Mouse (Mus musculus): ENCODE results near the gene Zfand6.

DNA sequence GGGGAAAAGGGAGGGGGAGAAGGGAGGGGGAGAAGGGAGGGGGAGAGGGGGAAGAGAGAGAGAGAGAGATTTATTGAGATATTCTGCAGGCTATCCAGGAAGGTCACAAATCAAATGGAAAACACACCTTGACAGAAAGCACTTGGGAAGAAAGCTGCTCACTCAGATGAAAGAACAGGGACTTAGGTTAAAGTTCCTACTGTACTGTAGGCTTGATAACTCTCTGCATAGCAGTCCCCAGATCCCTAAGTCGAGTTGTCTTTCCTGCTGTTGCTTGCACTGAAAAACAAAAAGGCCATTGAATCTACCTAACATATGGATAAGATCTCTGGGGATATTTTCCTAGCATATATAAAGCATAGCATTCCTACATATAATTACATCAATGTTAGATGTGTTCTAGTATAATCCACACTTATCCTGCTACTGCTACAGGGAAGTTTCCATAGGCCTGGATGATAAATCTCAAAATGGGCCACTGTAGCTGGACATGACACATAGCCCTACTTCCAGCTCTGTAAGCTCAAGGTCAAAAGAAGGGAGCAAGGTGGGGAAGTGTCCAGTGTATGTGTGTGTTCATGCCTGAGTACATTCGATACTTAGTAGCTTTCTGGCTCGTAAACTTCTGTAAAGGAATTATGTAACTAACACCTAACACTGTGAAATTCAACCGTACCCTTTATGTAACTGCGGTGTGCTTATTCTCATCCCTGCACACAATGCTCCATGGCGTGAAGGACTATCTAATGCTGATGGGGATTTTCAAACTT is 47.4 kb downstream of the Zfand6 start:
- no peak for TF ChIP-seq POLR2A (IDR thresholded peaks at IDR 0.05; ENCODE audit: borderline replicate concordance, control insufficient read depth, low read depth, low read length)
- TF ChIP-seq CTCF (IDR thresholded peaks at IDR 0.05; ENCODE audit: control insufficient read depth, insufficient read depth, low read length), result no peak
